Mouse (Mus musculus) bone marrow, adult 2 months (tissue): ENCODE data around the gene Zfyve16.

Source experiments
- CTCF ChIP-seq: fragments of 200-500 bp; IDR thresholded peaks from 2 replicates; pipeline ENCODE4 v1.5.1; 2011; ENCODE audit warnings: low read length, control low read depth; ENCODE audit not compliant: control insufficient read depth, insufficient read depth
- POLR2A ChIP-seq: fragments of 200-500 bp; IDR thresholded peaks from 2 replicates; pipeline ENCODE4 v1.6.1; 2011; ENCODE audit warnings: low read depth, mild to moderate bottlenecking, control low read depth, low read length, borderline replicate concordance; ENCODE audit not compliant: control insufficient read depth

DNA sequence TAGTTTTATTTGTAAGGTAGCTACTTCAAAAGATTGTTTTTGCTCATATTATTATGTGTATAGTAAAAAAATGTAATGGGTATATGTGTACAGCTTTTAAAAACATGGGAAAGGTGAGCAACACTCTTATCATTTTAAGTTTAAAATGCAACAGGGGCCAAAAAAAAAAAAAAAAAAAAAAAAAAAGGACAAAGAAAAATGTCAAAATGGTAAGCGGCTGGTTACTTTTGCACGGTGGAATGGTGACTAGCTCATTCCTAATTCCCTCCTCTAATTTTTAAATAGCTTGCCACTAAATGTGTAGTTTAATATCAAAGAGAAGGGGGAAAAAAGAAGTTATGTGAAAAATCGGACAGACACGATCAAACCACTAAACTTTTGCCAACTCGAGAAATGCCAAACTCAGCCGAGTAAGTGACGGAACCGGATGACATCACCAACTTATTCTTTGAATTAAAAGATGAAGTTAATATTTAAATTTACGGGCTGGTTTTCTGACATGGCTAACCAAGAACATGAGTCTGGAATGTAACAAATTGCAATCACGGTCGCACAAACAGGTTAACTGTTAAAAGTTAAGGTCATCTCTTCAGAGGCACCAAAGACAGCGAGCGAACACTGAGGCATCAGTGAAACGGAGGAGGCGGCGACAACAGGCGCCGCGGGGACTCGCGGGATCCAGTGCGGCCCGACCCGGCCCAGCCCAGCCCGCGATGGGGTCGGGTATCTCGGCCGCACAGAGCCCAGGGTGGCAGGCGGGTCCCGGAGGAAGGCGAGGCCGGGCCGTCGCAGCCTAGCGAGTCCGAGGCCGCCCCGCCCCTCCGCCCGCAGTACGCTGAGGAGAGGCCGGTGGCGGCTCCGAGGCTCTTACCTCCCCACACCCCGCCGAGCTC is 594 bp downstream of the Zfyve16 start:
- no peak for TF ChIP-seq CTCF
- no peak for TF ChIP-seq POLR2A
